Mouse (Mus musculus) left cerebral cortex, adult 11 months (tissue): ENCODE data around the gene Hs1bp3.

Source experiments
- DNase-seq: peaks from one replicate; pipeline ENCODE4 v3.0.0; 2022; ENCODE audit warnings: low spot score

Hs1bp3 gene

GRCm38 (mm10) chr12:8362400-8362799, 49.2 kb downstream of the Hs1bp3 start:
- no peak for DNase-seq

GRCm38 (mm10) chr12:8364321-8364838, 51.1 kb downstream of the Hs1bp3 start:
- no peak for DNase-seq

DNA sequence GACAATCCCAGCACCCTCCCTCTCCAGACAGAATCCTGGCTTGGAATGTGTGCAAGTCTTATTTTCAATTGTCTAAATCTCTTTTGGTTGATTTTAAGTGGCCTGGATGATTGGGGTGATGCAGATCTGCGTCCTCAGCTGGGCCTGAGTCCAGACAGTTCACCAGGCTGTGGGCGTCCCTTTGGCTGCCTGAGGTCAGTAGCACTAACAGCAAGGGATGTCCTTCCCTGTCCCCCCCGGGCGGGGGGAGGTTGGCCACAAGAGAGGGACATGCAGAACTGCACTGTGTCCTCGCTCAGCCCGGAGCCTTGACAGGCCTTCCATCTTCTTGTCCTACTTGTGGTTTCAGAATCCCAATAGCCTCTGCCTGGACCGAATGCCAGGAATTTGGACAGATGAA, 52.1 kb downstream of the Hs1bp3 start:
- DNase-seq = no peak

DNA sequence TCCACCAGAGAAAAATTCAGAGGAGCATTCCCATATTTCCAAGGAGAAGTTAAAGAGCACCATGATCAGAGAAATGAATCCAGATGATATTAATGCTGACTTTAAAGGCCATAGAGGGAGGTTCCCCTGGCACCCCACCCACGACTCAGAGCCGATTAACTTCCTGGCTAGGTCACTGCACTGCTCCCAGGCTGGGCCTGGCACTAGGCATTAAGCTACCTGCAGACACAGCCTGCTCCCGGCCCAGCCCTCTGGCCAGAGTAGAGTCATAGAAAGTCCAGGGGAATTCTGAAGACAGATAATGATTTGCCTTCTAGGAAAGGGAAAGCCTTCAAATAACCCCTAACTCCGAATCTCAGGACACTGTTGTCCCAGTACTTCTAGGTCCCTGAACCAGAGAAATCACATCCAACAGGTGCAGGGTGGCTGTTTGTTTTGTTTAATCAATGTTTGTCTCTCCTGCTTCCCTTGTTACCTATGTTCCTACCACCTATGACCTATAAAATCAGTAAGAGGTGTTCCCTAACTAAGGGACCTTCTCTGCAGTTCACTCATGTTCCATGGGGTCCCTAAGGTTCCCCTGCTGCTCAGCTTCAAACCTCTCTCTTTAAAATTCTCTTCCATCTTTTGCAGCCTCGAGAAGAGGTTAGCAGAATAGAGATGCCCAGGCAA, 52.8 kb downstream of the Hs1bp3 start:
- DNase-seq = no peak

DNA sequence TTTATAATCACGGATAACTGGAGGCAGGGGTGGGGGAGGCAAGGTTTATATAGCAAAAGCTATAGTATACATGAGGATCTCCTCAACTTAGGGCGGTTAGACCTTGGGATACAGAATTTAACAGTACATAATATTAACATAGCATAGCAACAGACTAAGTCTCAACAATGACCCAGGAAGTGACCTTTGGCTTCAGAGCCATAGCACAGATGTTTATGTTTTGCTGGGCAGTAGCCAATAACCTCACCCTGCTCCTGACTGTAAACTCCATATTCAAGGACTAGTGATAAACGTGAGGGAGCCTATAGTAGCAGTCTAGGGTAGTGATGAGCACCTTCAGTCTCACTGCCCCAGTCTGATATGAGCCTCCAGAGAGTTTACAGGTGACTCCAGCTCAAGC, 53.5 kb downstream of the Hs1bp3 start:
- DNase-seq = no peak

GRCm38 (mm10) chr12:8371746-8372510, 58.7 kb downstream of the Hs1bp3 start:
- DNase-seq = no peak

- DNase-seq = no peak
Measured at GRCm38 (mm10) chr12:8372511-8373180, 59.4 kb downstream of the Hs1bp3 start.

GRCm38 (mm10) chr12:8373741-8374140, 60.5 kb downstream of the Hs1bp3 start:
- no peak for DNase-seq

DNA sequence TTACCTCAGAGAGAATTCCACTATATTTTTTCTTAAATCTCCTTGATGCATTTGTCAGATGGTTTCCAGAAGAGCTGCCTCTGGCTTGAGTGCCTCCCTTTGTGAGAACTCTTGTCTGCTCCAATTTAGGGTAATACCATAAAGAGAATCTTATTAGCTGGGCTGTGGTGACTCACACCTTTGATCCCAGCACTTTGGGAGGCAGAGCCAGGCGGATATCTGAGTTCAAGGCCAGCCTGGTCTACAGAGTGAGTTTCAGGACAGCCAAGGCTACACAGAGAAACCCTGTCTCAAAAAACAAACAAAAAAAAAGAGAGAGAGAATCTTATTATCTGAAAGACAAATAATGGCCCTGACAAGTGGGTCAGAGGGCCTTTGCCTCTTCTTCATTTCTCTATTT, 63.9 kb downstream of the Hs1bp3 start:
- no peak for DNase-seq

GRCm38 (mm10) chr12:8377955-8378620, 64.9 kb downstream of the Hs1bp3 start:
- no peak for DNase-seq

DNA sequence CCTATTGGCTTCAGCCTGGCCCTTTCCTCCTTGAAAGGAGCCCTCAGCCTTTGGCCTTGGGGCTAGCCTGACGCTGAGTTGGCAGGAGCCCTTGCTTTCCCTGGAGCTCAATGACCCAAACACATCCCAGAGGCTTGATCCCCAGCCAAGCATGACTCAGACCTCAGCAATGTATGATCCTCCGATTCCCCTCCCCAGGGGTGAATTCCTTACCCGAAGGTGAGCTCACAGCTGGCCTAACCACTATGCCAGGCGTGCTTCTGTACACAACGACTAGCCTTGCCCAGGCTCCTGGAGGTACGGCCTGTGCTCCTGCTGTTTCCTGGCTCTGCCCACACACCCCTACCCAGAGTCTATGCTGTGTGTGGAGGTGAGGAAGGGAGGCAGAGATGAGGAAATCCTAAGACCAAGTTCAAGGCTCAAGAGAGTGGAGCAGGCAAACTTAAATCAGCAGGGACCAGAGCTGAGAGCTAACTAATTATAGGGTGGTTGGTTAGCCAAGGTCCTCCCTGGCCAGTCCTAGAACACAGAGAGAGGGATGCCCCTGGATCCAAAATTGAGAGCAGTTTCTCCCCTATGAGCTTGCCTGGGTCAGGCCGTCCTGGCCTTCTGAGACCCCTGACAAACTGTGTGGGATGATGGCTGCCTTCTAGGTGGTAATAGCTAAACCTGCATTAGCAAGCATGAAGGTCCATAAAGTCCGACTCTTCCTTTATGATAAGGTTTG, 66.7 kb downstream of the Hs1bp3 start:
- no peak for DNase-seq

GRCm38 (mm10) chr12:8380944-8381343, 67.7 kb downstream of the Hs1bp3 start:
- no peak for DNase-seq

GRCm38 (mm10) chr12:8381940-8382339, 68.7 kb downstream of the Hs1bp3 start:
- no peak for DNase-seq

DNA sequence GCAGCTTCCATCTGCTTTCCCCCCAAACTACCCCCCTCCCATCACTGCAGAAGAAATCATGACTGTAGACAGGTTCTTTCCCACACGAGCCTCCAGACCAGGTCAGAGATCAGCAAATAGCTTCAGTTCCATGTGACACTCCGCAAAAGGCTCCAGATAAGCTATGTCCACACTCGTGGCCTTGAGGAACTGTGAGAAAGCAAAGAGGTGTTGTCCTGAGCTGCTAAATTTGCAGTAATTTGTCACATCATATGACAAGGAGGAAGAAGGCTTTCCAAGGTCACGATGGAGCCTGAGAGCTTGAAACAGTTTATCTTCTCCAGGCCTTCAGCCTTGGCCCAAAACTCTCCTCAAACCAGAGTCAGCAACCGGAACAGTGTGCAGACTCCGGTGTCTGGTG, 70.6 kb downstream of the Hs1bp3 start:
- no peak for DNase-seq

GRCm38 (mm10) chr12:8386451-8387011, 73.3 kb downstream of the Hs1bp3 start:
- no peak for DNase-seq

- no peak for DNase-seq
Measured at GRCm38 (mm10) chr12:8387281-8387680, 74.0 kb downstream of the Hs1bp3 start.

DNA sequence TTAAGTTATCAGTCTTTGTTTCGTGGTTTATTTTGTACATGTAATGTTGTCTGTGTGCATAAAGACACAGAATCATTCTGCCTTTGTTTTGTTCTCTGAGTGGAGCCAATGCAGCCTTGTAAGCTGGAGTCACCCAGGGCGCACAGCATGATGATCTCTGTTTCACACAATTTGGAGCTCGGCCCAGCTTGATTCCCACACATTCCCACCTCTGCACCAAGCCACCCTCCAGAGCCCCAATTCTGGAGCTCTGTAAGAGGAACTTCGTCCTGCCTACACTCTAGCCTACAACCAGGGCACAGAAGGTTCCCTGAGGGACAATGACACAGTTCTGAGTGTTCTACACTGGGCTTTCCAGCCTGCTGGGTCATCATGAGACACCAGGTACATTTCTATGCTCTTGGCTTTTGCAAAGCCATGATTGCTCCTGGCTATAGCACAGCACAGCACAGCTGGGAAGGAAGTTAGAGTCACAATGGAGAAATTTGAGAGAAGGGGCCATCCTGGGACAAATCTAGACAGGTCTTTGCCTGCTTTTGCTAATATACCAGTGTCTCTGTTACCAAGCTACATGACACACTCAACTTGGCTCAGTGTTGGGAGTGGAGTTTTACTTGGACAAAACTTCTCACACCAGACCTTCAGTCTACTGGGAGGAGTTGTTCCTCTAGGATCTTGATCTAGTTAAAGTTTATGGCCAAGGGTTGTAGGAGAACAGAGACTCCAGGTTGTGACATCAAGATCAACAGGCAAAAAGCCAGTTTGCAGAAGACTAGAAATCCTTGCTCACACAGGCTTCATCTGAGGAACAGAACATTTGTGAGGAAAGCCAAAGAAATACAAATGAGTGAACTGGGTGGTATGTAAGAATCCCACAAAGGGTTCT, 75.5 kb downstream of the Hs1bp3 start:
- no peak for DNase-seq

GRCm38 (mm10) chr12:8393226-8393625, 80.0 kb downstream of the Hs1bp3 start:
- DNase-seq = no peak
